In the genomic region with DNA sequence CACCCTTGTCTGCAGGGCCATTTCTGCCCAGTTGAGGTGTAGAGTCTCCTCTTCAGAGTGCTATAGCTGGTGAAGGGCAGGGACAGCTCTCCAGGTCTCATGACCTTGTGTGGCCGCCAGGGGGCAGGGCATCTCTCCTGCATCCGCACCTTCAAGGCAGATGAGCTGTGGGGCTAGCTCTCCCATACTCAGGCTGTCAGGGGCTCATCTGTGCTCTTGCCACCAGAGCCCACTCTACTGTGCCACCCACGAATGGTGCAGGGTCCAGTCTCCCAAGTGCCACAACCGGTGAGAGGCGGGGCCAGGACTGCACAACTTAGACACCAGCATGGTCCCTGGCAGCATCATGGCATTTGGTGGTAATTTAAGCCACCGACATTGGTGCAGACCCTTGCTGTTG, we compare ENCODE assay signal across 9 mouse cellular contexts.
DNase-seq lines count a peak whose midpoint lies in the region; ATAC-seq and TF ChIP-seq lines count a peak whose summit lies in the region.
"Had no signal": no experiment of that assay in that cellular context is flagged by ENCODE, and none has a peak within 500 bp of the region (broad histone marks: within the 10 kb centered on the region; RNA-seq: fewer than 3 reads in every experiment).

No protein-coding gene starts in this region.

- no peaks in the 10 kb centered on the region for H3K4me1 ChIP-seq in midbrain, embryonic 11.5 days (ENCODE audit: control insufficient read depth, insufficient read depth, low read length)
- H3K4me1 ChIP-seq in midbrain, embryonic 15.5 days: no peaks in the 10 kb centered on the region
- no peaks in the 10 kb centered on the region for H3K4me1 ChIP-seq in kidney, embryonic 14.5 days (ENCODE audit: control insufficient read depth, insufficient read depth, low read length)
- H3K4me1 ChIP-seq in testis, adult 2 months (ENCODE audit: control insufficient read depth, insufficient read depth, low read length): no peaks in the 10 kb centered on the region; the same call in 1 of the 2 replicates
- H3K4me1 ChIP-seq: liver, embryonic 15.5 days had no signal

- no peaks in the 10 kb centered on the region for H3K36me3 ChIP-seq in midbrain, embryonic 11.5 days (ENCODE audit: control insufficient read depth, insufficient read depth, low read length)
- H3K36me3 ChIP-seq in midbrain, embryonic 15.5 days (replicated peaks): no peaks in the 10 kb centered on the region
- H3K36me3 ChIP-seq in kidney, embryonic 14.5 days (ENCODE audit: control insufficient read depth, insufficient read depth, low read length): no peaks in the 10 kb centered on the region
- H3K36me3 ChIP-seq in testis, adult 2 months (ENCODE audit: control insufficient read depth, insufficient read depth, low read length): no peaks in the 10 kb centered on the region
- H3K36me3 ChIP-seq: liver, embryonic 15.5 days had no signal

- TF ChIP-seq CTCF in testis, adult 2 months (IDR thresholded peaks at IDR 0.05; ENCODE audit: control insufficient read depth, insufficient read depth, insufficient replicate concordance, low read depth, low read length): peak; percentile 91; the same call in 1 of the 2 replicates

- no peak overlapping the region for H3K4me2 ChIP-seq in midbrain, embryonic 11.5 days
- H3K4me2 ChIP-seq in midbrain, embryonic 15.5 days: no peak overlapping the region
- no peak overlapping the region for H3K4me2 ChIP-seq in kidney, embryonic 14.5 days (replicated peaks; ENCODE audit: low read depth, low read length)
- H3K4me2 ChIP-seq: liver, embryonic 15.5 days had no signal

- TF ChIP-seq POLR2A in testis, adult 2 months (IDR thresholded peaks at IDR 0.05; ENCODE audit: control insufficient read depth, low read depth, low read length): no peak

- no peaks in the 10 kb centered on the region for H3K9me3 ChIP-seq in midbrain, embryonic 11.5 days (ENCODE audit: control insufficient read depth, low read length)
- no peaks in the 10 kb centered on the region for H3K9me3 ChIP-seq in midbrain, embryonic 15.5 days
- H3K9me3 ChIP-seq in kidney, embryonic 14.5 days (ENCODE audit: control insufficient read depth, low read length): no peaks in the 10 kb centered on the region
- H3K9me3 ChIP-seq: liver, embryonic 15.5 days had no signal

- H3K27ac ChIP-seq in midbrain, embryonic 11.5 days (ENCODE audit: low read depth, low read length): no peak overlapping the region
- no peak overlapping the region for H3K27ac ChIP-seq in midbrain, embryonic 15.5 days
- H3K27ac ChIP-seq in kidney, embryonic 14.5 days (ENCODE audit: low read depth, low read length): no peak overlapping the region
- H3K27ac ChIP-seq in testis, adult 2 months (ENCODE audit: control insufficient read depth, insufficient read depth, low read depth, low read length): no peak overlapping the region
- H3K27ac ChIP-seq: liver, embryonic 15.5 days had no signal

- no peak overlapping the region for H3K4me3 ChIP-seq in midbrain, embryonic 11.5 days (ENCODE audit: low read depth, low read length)
- H3K4me3 ChIP-seq in midbrain, embryonic 15.5 days: no peak overlapping the region
- H3K4me3 ChIP-seq in kidney, embryonic 14.5 days (ENCODE audit: low read length): no peak overlapping the region
- H3K4me3 ChIP-seq in testis, adult 2 months (ENCODE audit: control insufficient read depth, low read depth, low read length): no peak overlapping the region
- H3K4me3 ChIP-seq: liver, embryonic 15.5 days had no signal

- no peaks in the 10 kb centered on the region for H3K27me3 ChIP-seq in midbrain, embryonic 11.5 days (ENCODE audit: control insufficient read depth, insufficient read depth, low read length)
- no peaks in the 10 kb centered on the region for H3K27me3 ChIP-seq in midbrain, embryonic 15.5 days (replicated peaks)
- H3K27me3 ChIP-seq in kidney, embryonic 14.5 days (ENCODE audit: control insufficient read depth, insufficient read depth, low read length): no peaks in the 10 kb centered on the region
- H3K27me3 ChIP-seq in testis, adult 2 months (ENCODE audit: control insufficient read depth, insufficient read depth, low read length): no peaks in the 10 kb centered on the region
- H3K27me3 ChIP-seq: liver, embryonic 15.5 days had no signal

- no peak overlapping the region for H3K9ac ChIP-seq in midbrain, embryonic 11.5 days (ENCODE audit: low read length)
- no peak overlapping the region for H3K9ac ChIP-seq in midbrain, embryonic 15.5 days
- no peak overlapping the region for H3K9ac ChIP-seq in kidney, embryonic 14.5 days (ENCODE audit: low read depth, low read length)
- H3K9ac ChIP-seq: liver, embryonic 15.5 days had no signal

- 44% methylated on average over 6 of the region's 6 CpGs for WGBS in midbrain, embryonic 11.5 days
- WGBS in midbrain, embryonic 15.5 days: 42% methylated on average over 6 of the region's 6 CpGs
- WGBS in kidney, embryonic 14.5 days: 40% methylated on average over 6 of the region's 6 CpGs

- peak; percentile 1 to 3 for DNase-seq in cerebellum, adult 18-20 months
- DNase-seq in cerebellum, adult 11-12 months: no peak
- peak; percentile 88 for DNase-seq in midbrain, embryonic 11.5 days (ENCODE audit: low spot score, missing footprints)
- DNase-seq in embryo, embryonic 11.5 days (ENCODE audit: low read depth, low spot score): peak; percentile 7
- DNase-seq in lung, postnatal 10 days: peak; percentile 10

- peak; percentile 58 for ATAC-seq in midbrain, embryonic 11.5 days (ENCODE audit: low FRiP score)
- ATAC-seq in midbrain, embryonic 15.5 days (replicated peaks): no peak
- peak; percentile 77 for ATAC-seq in kidney, embryonic 14.5 days (ENCODE audit: low FRiP score, low TSS enrichment)
